Mouse (Mus musculus) forebrain, embryonic 15.5 days (tissue): ENCODE results near the gene Pkd1l2. TPM values are rescaled to one million over a fixed set of nuclear protein-coding genes. Genes with fewer than 3 reads are reported as not detected.

Experiments
- ATAC-seq: fragments of 200-750 bp; cut with Nextera tagmentation; replicated peaks from 2 replicates; pipeline ENCODE4 v1.8.0; 2017; ENCODE audit warnings: mild to moderate bottlenecking, moderate TSS enrichment, moderate library complexity
- H3K27ac ChIP-seq: fragments of 300-500 bp; sonication (generic); replicated peaks from 2 replicates; pipeline ENCODE4 v1.5.1; 2015; ENCODE audit warnings: mild to moderate bottlenecking, inconsistent platforms
- H3K27me3 ChIP-seq: fragments of 300-500 bp; sonication (generic); 2 replicates; pipeline ENCODE4 v1.6.1; 2015; ENCODE audit warnings: inconsistent platforms
- H3K36me3 ChIP-seq: fragments of 300-500 bp; sonication (generic); 2 replicates; pipeline ENCODE4 v1.6.1; 2015; ENCODE audit warnings: mild to moderate bottlenecking, inconsistent platforms
- H3K4me1 ChIP-seq: fragments of 300-500 bp; sonication (generic); 2 replicates; pipeline ENCODE4 v1.6.1; 2015; ENCODE audit warnings: inconsistent platforms
- H3K4me2 ChIP-seq: fragments of 300-500 bp; sonication (generic); replicated peaks from 2 replicates; pipeline ENCODE4 v1.6.1; 2015; ENCODE audit warnings: mild to moderate bottlenecking, inconsistent platforms
- H3K4me3 ChIP-seq: fragments of 300-500 bp; sonication (generic); 2 replicates; pipeline ENCODE4 v1.5.1; 2015; ENCODE audit warnings: mild to moderate bottlenecking, inconsistent platforms
- H3K9ac ChIP-seq: fragments of 300-500 bp; sonication (generic); replicated peaks from 2 replicates; pipeline ENCODE4 v1.6.1; 2015; ENCODE audit warnings: mild to moderate bottlenecking, inconsistent platforms
- H3K9me3 ChIP-seq: fragments of 300-500 bp; sonication (generic); 2 replicates; pipeline ENCODE4 v1.6.1; 2016; ENCODE audit warnings: inconsistent platforms
- WGBS: fragments of 180-500 bp; shearing (Covaris S2); methylation state at CpG from one replicate; pipeline ENCODE4 v1.1.7; 2015; ENCODE audit warnings: mixed read lengths; 5-methylcytosine and 5-hydroxymethylcytosine counted together
- polyA plus RNA-seq: library from polyadenylated mRNA; unstranded; fragments of >200 nt; fragmentation: Nextera tagmentation; extraction: Ambion mirVana; gene quantifications from 2 replicates; pipeline ENCODE4 v1.2.1, GENCODE M21; 2015

The Pkd1l2 gene
- polyA plus RNA-seq, 1 experiment from 2014 or later: not detected

DNA sequence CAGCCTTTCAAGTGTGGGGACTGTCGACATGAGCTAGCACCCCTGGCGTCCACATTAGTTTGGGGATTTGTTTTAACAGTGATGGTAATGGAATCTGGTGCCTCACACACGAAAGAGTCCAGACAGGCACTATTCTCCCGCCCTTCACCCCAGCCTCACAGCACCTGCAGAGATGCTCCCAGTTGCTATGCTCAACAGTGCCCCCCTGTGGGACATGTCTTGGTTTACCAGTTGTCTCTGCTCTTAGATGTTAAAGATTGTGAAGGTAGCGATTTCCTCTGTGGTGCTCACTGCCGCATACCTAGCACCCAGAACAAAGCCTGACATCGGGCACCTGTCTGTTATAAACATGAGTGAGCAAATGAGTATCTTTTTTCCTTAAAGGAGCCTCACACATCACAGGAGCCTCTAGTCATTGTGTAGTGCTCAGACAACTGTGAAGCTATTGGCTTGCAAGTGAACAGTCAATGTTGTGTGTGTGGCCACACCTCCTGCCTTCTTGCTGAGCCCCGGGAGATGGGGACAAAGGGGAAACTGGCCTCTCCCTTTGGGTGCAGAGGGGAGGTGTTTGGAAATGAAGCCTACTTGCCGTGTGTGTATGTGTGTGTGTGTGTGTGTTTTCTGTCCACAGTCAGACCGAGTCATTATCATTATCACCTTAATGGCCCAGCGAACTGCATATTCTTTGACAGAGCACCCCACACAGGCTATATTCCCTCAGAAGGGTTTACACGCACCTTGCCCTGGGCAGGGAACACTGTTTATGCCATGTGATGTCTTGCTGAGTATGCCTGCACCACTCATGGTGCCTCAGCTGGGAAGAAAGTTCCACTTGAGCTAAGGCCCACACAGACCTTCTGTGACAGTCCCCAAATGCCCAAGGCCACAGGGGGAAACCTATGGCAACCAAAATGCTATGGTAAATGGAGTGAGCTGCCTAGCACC is 28.8 kb downstream of the Pkd1l2 start:
- Histone ChIP-seq H3K9ac (no peak overlapping the region), H3K4me1 (no peaks in the 10 kb centered on the region), H3K36me3 (no peaks in the 10 kb centered on the region), H3K9me3 (no peaks in the 10 kb centered on the region), H3K4me2 (no peak overlapping the region), H3K27ac (no peak overlapping the region), H3K27me3 (no peaks in the 10 kb centered on the region), H3K4me3 (no peak overlapping the region)
- ATAC-seq: no peak
- WGBS: 69% methylated on average over 12 of the region's 12 CpGs

DNA sequence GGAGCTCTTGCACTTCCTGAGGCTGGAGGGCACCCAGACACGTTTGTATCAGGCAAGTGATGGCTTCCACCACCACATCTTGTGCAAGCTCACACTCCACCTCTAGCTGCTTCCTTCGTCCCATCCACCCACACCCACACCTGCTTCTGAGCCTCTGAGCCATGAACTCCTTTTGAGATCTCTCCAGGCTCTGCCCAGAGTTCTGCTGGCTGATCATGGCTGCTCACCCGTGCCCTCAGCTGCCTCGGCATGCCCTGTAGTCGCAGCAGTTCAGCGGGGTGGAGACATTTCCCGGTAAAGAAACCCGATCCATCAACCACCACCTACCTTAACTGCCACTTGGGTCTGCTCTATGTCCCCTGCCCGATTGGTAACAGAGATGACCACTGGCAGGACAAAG is 30.9 kb downstream of the Pkd1l2 start:
- 82% methylated on average over 9 of the region's 9 CpGs for WGBS
- ATAC-seq: no peak
- Histone ChIP-seq H3K27me3 (no peaks in the 10 kb centered on the region), H3K4me1 (no peaks in the 10 kb centered on the region), H3K27ac (no peak overlapping the region), H3K4me3 (no peak overlapping the region), H3K9ac (no peak overlapping the region), H3K9me3 (no peaks in the 10 kb centered on the region), H3K36me3 (no peaks in the 10 kb centered on the region), H3K4me2 (no peak overlapping the region)

GRCm38 (mm10) chr8:117050763-117051162 is 31.5 kb downstream of the Pkd1l2 start:
- no peaks in the 10 kb centered on the region for H3K4me1 ChIP-seq
- no peak for ATAC-seq
- H3K9me3 ChIP-seq: no peaks in the 10 kb centered on the region
- no peaks in the 10 kb centered on the region for H3K36me3 ChIP-seq
- H3K4me2 ChIP-seq: no peak overlapping the region
- WGBS: 89% methylated on average over 9 of the region's 9 CpGs
- H3K27me3 ChIP-seq: no peaks in the 10 kb centered on the region
- H3K9ac ChIP-seq: no peak overlapping the region
- no peak overlapping the region for H3K4me3 ChIP-seq
- H3K27ac ChIP-seq: no peak overlapping the region

DNA sequence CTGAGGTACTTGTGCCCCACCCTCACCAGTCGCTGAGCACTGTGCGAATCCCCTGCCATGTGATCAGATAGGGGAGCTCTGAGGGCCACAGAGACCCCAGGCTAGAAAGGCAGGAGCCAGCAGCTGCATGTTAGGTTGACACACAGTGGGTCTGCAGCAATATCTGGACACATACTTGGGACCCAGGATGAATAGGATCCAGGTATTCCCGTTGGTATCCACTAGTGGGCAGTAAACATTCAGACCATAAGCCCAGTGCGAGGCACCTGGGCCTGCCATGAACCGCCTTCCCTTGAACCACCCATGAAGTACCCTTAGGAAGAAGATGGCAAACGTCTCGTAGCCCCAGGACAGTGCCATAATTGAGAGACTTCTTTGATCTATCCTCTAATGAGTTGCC is 32.8 kb downstream of the Pkd1l2 start:
- no peak for ATAC-seq
- H3K4me3 ChIP-seq: no peak overlapping the region
- 72% methylated on average over 7 of the region's 7 CpGs for WGBS
- H3K4me1 ChIP-seq: no peaks in the 10 kb centered on the region
- no peak overlapping the region for H3K4me2 ChIP-seq
- H3K27me3 ChIP-seq: no peaks in the 10 kb centered on the region
- H3K27ac ChIP-seq: no peak overlapping the region
- no peaks in the 10 kb centered on the region for H3K36me3 ChIP-seq
- no peak overlapping the region for H3K9ac ChIP-seq
- H3K9me3 ChIP-seq: no peaks in the 10 kb centered on the region

- H3K9me3 ChIP-seq: no peaks in the 10 kb centered on the region
- WGBS: 84% methylated on average over 3 of the region's 3 CpGs
- ATAC-seq: no peak
- H3K27me3 ChIP-seq: no peaks in the 10 kb centered on the region
- no peak overlapping the region for H3K9ac ChIP-seq
- H3K36me3 ChIP-seq: no peaks in the 10 kb centered on the region
- 0 out of 2 replicates have a peak, but pooled peaks cover 5% of the 10 kb centered on the region for H3K4me1 ChIP-seq
- no peak overlapping the region for H3K4me2 ChIP-seq
- H3K27ac ChIP-seq: no peak overlapping the region
- H3K4me3 ChIP-seq: no peak overlapping the region
Measured at GRCm38 (mm10) chr8:117043584-117043983, 38.7 kb downstream of the Pkd1l2 start.

- Histone ChIP-seq H3K4me2 (no peak overlapping the region), H3K9ac (no peak overlapping the region), H3K4me3 (no peak overlapping the region), H3K4me1 (0 out of 2 replicates have a peak, but pooled peaks cover 5% of the 10 kb centered on the region), H3K36me3 (no peaks in the 10 kb centered on the region), H3K9me3 (no peaks in the 10 kb centered on the region), H3K27ac (no peak overlapping the region), H3K27me3 (no peaks in the 10 kb centered on the region)
- 33% methylated on average over 7 of the region's 7 CpGs for WGBS
- ATAC-seq: no peak
Measured at GRCm38 (mm10) chr8:117039843-117040242, 42.4 kb downstream of the Pkd1l2 start.

GRCm38 (mm10) chr8:117037374-117037935 is 44.8 kb downstream of the Pkd1l2 start:
- Histone ChIP-seq H3K27me3 (no peaks in the 10 kb centered on the region), H3K27ac (no peak overlapping the region), H3K4me2 (no peak overlapping the region), H3K4me1 (0 out of 2 replicates have a peak, but pooled peaks cover 5% of the 10 kb centered on the region), H3K4me3 (no peak overlapping the region), H3K9ac (no peak overlapping the region), H3K9me3 (no peaks in the 10 kb centered on the region), H3K36me3 (no peaks in the 10 kb centered on the region)
- ATAC-seq: no peak
- WGBS: 86% methylated on average over 7 of the region's 7 CpGs

- H3K27ac ChIP-seq: no peak overlapping the region
- H3K9ac ChIP-seq: no peak overlapping the region
- ATAC-seq: no peak
- no peak overlapping the region for H3K4me2 ChIP-seq
- no peaks in the 10 kb centered on the region for H3K27me3 ChIP-seq
- no peaks in the 10 kb centered on the region for H3K9me3 ChIP-seq
- no peak overlapping the region for H3K4me3 ChIP-seq
- no peaks in the 10 kb centered on the region for H3K4me1 ChIP-seq
- no peaks in the 10 kb centered on the region for H3K36me3 ChIP-seq
- WGBS: 91% methylated on average over 3 of the region's 3 CpGs
Measured at GRCm38 (mm10) chr8:117033393-117033792, 48.9 kb downstream of the Pkd1l2 start.

DNA sequence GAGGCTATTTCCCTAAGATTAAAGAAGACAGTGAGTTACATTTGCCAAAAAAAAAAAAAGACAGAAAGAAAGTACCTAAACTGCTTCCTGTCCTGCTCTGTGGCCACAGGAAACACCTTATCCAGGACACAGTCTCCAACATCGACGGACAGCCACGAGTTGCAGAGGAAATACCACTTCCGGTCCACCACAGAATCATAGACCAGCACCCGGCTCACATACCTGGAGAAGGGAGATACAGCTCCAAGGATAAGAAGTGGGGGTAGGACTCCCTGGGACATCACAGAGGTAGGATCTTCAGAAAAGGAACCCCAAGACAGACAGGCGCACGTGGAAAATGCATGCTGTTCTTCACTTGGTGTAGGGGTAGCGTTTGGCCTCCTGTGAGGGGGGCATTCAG is 49.6 kb downstream of the Pkd1l2 start:
- no peaks in the 10 kb centered on the region for H3K9me3 ChIP-seq
- ATAC-seq: no peak
- H3K4me2 ChIP-seq: no peak overlapping the region
- H3K4me1 ChIP-seq: no peaks in the 10 kb centered on the region
- H3K4me3 ChIP-seq: no peak overlapping the region
- no peak overlapping the region for H3K27ac ChIP-seq
- H3K36me3 ChIP-seq: no peaks in the 10 kb centered on the region
- H3K9ac ChIP-seq: no peak overlapping the region
- no peaks in the 10 kb centered on the region for H3K27me3 ChIP-seq
- WGBS: 88% methylated on average over 8 of the region's 8 CpGs

DNA sequence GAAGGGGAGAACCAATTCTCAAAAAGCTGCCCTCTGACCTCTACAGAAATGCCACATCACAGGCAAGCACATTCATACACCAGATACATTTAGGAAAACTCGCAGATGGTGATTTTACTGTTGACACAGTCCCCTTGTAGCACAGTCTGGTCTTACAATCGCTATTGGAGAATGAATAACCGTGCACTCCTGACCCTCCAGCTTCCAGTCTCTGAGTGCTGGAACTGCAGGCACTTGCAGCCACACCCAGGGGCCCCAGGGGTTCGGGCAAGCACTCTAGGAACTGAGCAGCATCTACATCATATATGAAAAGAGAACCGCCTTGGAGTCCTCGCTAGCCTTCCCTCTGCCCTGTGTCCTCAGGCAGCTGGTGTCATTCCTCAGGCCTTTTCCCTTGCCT is 50.8 kb downstream of the Pkd1l2 start:
- Histone ChIP-seq H3K4me2 (no peak overlapping the region), H3K4me1 (no peaks in the 10 kb centered on the region), H3K9me3 (no peaks in the 10 kb centered on the region), H3K27me3 (no peaks in the 10 kb centered on the region), H3K27ac (no peak overlapping the region), H3K9ac (no peak overlapping the region), H3K4me3 (no peak overlapping the region), H3K36me3 (no peaks in the 10 kb centered on the region)
- 71% methylated on average over 6 of the region's 6 CpGs for WGBS
- no peak for ATAC-seq

DNA sequence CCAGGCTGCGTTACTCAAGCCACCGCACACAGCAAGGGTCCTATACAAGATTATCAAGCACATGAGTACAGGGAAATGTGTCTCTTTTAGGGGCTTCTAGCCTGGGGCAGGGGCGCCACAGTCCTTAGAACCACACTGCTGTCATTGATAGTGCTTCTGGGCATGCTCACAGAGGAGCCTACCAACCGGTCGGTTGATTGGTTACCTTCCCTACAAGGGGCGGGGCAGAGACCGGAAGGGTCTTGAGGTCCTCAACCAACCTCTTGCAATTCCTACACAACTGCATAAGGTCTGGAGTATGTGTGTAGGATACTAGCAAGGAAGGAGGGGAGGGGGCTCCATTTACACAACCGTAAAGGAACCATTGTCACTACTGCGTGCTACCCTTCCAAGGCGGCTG is 53.6 kb downstream of the Pkd1l2 start:
- H3K36me3 ChIP-seq: no peaks in the 10 kb centered on the region
- H3K27me3 ChIP-seq: no peaks in the 10 kb centered on the region
- H3K4me1 ChIP-seq: no peaks in the 10 kb centered on the region
- H3K9me3 ChIP-seq: no peaks in the 10 kb centered on the region
- no peak overlapping the region for H3K9ac ChIP-seq
- ATAC-seq: no peak
- H3K4me2 ChIP-seq: no peak overlapping the region
- no peak overlapping the region for H3K27ac ChIP-seq
- H3K4me3 ChIP-seq: no peak overlapping the region
- 93% methylated on average over 10 of the region's 10 CpGs for WGBS

- WGBS: 86% methylated on average over 5 of the region's 5 CpGs
- no peaks in the 10 kb centered on the region for H3K9me3 ChIP-seq
- H3K4me3 ChIP-seq: no peak overlapping the region
- H3K9ac ChIP-seq: no peak overlapping the region
- no peaks in the 10 kb centered on the region for H3K4me1 ChIP-seq
- H3K36me3 ChIP-seq: no peaks in the 10 kb centered on the region
- no peak for ATAC-seq
- H3K4me2 ChIP-seq: no peak overlapping the region
- no peaks in the 10 kb centered on the region for H3K27me3 ChIP-seq
- no peak overlapping the region for H3K27ac ChIP-seq
Measured at GRCm38 (mm10) chr8:117027601-117028000, 54.6 kb downstream of the Pkd1l2 start.
